Mouse (Mus musculus) bone marrow macrophage, adult 2 months (primary cell): ENCODE data around the gene Kalrn.

ENCODE experiments used
- CTCF ChIP-seq: IDR thresholded peaks from 2 replicates; pipeline ENCODE4 v1.5.1; 2012; ENCODE audit warnings: low read depth, mild to moderate bottlenecking, low read length, moderate library complexity
- POLR2A ChIP-seq: IDR thresholded peaks from 2 replicates; pipeline ENCODE4 v1.6.1; 2012; ENCODE audit warnings: mild to moderate bottlenecking, low read depth, low read length, borderline replicate concordance

DNA sequence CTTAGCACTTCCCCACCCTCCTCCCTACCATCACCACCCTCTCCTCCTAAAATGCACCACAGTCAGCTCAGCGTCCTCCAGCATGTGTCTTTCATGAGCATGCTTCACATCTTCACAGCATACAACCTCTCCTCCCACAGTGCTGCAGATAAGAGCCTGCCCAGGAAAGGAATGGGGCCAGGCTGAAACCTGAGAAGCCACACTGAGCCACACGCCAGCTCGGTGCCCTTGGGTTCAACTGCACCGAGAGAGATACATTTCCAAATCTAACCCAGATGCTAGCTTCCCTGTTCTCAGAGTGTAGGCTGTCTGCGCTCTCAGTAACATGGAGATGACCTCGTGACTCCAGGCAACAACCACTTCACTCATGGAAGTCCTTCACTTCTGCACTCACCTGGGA, 151.9 kb downstream of the Kalrn start:
- TF ChIP-seq POLR2A (no peak), CTCF (no peak)
